Mouse (Mus musculus) midbrain, postnatal 0 days (tissue): Measurements from ENCODE around the gene Ppp1r12b. TPM values are rescaled to one million over a fixed set of nuclear protein-coding genes. Genes with fewer than 3 reads are reported as not detected.

Source experiments
- ATAC-seq: fragments of 200-750 bp; cut with Nextera tagmentation; 2 replicates; pipeline ENCODE4 v1.8.0; 2017; ENCODE audit warnings: moderate number of reproducible peaks, mild to moderate bottlenecking, moderate TSS enrichment, moderate library complexity; ENCODE audit not compliant: low FRiP score
- DNase-seq: peaks from one replicate; pipeline ENCODE4 v3.0.0-alpha.2; 2015; ENCODE audit warnings: low spot score
- H3K27ac ChIP-seq: fragments of 300-500 bp; sonication (generic); 2 replicates; pipeline ENCODE4 v1.5.1; 2014; ENCODE audit warnings: low read depth, mild to moderate bottlenecking, low read length, mixed read lengths
- H3K27me3 ChIP-seq: fragments of 300-500 bp; sonication (generic); 2 replicates; pipeline ENCODE4 v1.6.1; 2014; ENCODE audit warnings: low read length, control low read depth, mixed read lengths; ENCODE audit not compliant: insufficient read depth
- H3K36me3 ChIP-seq: fragments of 300-500 bp; sonication (generic); 2 replicates; pipeline ENCODE4 v1.6.1; 2014; ENCODE audit warnings: low read length, control low read depth, mixed read lengths; ENCODE audit not compliant: insufficient read depth
- H3K4me1 ChIP-seq: fragments of 300-500 bp; sonication (generic); 2 replicates; pipeline ENCODE4 v1.6.1; 2014; ENCODE audit warnings: mild to moderate bottlenecking, control low read depth, antibody characterized with exemption, low read length, mixed read lengths; ENCODE audit not compliant: insufficient read depth
- H3K4me2 ChIP-seq: fragments of 300-500 bp; sonication (generic); 2 replicates; pipeline ENCODE4 v1.6.1; 2014; ENCODE audit warnings: low read depth, mild to moderate bottlenecking, low read length, mixed read lengths; ENCODE audit not compliant: poor library complexity, severe bottlenecking
- H3K4me3 ChIP-seq: fragments of 300-500 bp; sonication (generic); 2 replicates; pipeline ENCODE4 v1.5.1; 2014; ENCODE audit warnings: low read depth, mild to moderate bottlenecking, low read length, moderate library complexity
- H3K9ac ChIP-seq: fragments of 300-500 bp; sonication (generic); replicated peaks from 2 replicates; pipeline ENCODE4 v1.6.1; 2014; ENCODE audit warnings: mild to moderate bottlenecking, low read length, moderate library complexity, mixed read lengths; ENCODE audit not compliant: poor library complexity, severe bottlenecking
- H3K9me3 ChIP-seq: fragments of 300-500 bp; sonication (generic); 2 replicates; pipeline ENCODE4 v1.6.1; 2016; ENCODE audit warnings: low read length, control low read depth
- CTCF ChIP-seq: IDR thresholded peaks from 2 replicates; pipeline ENCODE4 v1.5.1; 2016; ENCODE audit warnings: antibody characterized with exemption, mild to moderate bottlenecking
- WGBS: fragments of 180-500 bp; shearing (Covaris S2); extraction: QIAGEN DNeasy Blood & Tissue Kit; methylation state at CpG from one replicate; pipeline ENCODE4 v1.1.7; 2014; 5-methylcytosine and 5-hydroxymethylcytosine counted together
- polyA plus RNA-seq: library from polyadenylated mRNA; unstranded; fragments of >200 nt; fragmentation: Nextera tagmentation; extraction: Ambion mirVana; gene quantifications from 2 replicates; pipeline ENCODE4 v1.2.1, GENCODE M21; 2015
- total RNA-seq: library from RNA; depleted of rRNA; stranded (reverse); fragments of >200 nt; gene quantifications from 2 replicates; pipeline ENCODE4 v1.2.3, GENCODE M21; 2014

The Ppp1r12b gene
- total and polyA plus RNA-seq, 2 experiments from 2014 or later: 11.3 to 43.8 TPM

- 94% methylated on average over 7 of the region's 7 CpGs for WGBS
- H3K4me2 ChIP-seq: no peak overlapping the region
Measured at GRCm38 (mm10) chr1:134761534-134761933, 194.2 kb downstream of the Ppp1r12b start.

GRCm38 (mm10) chr1:134760642-134761041, 195.1 kb downstream of the Ppp1r12b start:
- DNase-seq: no peak
- no peak for TF ChIP-seq CTCF
- peaks cover 19% of the 10 kb centered on the region for H3K36me3 ChIP-seq
- ATAC-seq: no peak
- no peaks in the 10 kb centered on the region for H3K27me3 ChIP-seq
- no peaks in the 10 kb centered on the region for H3K4me1 ChIP-seq
- no peak overlapping the region for H3K27ac ChIP-seq
- 84% methylated on average over 5 of the region's 5 CpGs for WGBS
- no peak overlapping the region for H3K4me2 ChIP-seq
- H3K9me3 ChIP-seq: no peaks in the 10 kb centered on the region
- H3K9ac ChIP-seq: no peak overlapping the region
- no peak overlapping the region for H3K4me3 ChIP-seq

More at GRCm38 (mm10) chr1:134761534-134761933, 194.2 kb downstream of the Ppp1r12b start:
- DNase-seq (no peak), ATAC-seq (no peak)
- TF ChIP-seq CTCF: no peak
- H3K9me3 ChIP-seq: no peaks in the 10 kb centered on the region
- no peak overlapping the region for H3K4me3 ChIP-seq
- peaks cover 23% of the 10 kb centered on the region for H3K36me3 ChIP-seq
- H3K9ac ChIP-seq: no peak overlapping the region
- no peaks in the 10 kb centered on the region for H3K27me3 ChIP-seq
- no peaks in the 10 kb centered on the region for H3K4me1 ChIP-seq
- H3K27ac ChIP-seq: no peak overlapping the region

GRCm38 (mm10) chr1:134759133-134759532, 196.6 kb downstream of the Ppp1r12b start:
- 88% methylated on average over 6 of the region's 6 CpGs for WGBS
- no peak for TF ChIP-seq CTCF
- Histone ChIP-seq H3K4me2 (no peak overlapping the region), H3K9me3 (no peaks in the 10 kb centered on the region), H3K27me3 (no peaks in the 10 kb centered on the region), H3K4me1 (no peaks in the 10 kb centered on the region), H3K27ac (no peak overlapping the region), H3K9ac (no peak overlapping the region), H3K36me3 (peaks cover 17% of the 10 kb centered on the region; the same call in 1 of the 2 replicates), H3K4me3 (no peak overlapping the region)
- no peak for DNase-seq
- no peak for ATAC-seq

- DNase-seq (no peak), ATAC-seq (no peak)
- no peaks in the 10 kb centered on the region for H3K9me3 ChIP-seq
- peaks cover 17% of the 10 kb centered on the region; the same call in 1 of the 2 replicates for H3K36me3 ChIP-seq
- H3K9ac ChIP-seq: no peak overlapping the region
- H3K4me1 ChIP-seq: no peaks in the 10 kb centered on the region
- no peak overlapping the region for H3K4me2 ChIP-seq
- no peak overlapping the region for H3K27ac ChIP-seq
- TF ChIP-seq CTCF: no peak
- H3K4me3 ChIP-seq: no peak overlapping the region
- WGBS: 68% methylated on average over 3 of the region's 3 CpGs
- no peaks in the 10 kb centered on the region for H3K27me3 ChIP-seq
Measured at GRCm38 (mm10) chr1:134757230-134757629, 198.5 kb downstream of the Ppp1r12b start.

GRCm38 (mm10) chr1:134756190-134756873, 199.4 kb downstream of the Ppp1r12b start:
- peaks cover 17% of the 10 kb centered on the region; the same call in 1 of the 2 replicates for H3K36me3 ChIP-seq
- H3K4me1 ChIP-seq: no peaks in the 10 kb centered on the region
- 61% methylated on average over 10 of the region's 10 CpGs for WGBS
- H3K27ac ChIP-seq: no peak overlapping the region
- H3K4me3 ChIP-seq: no peak overlapping the region
- no peaks in the 10 kb centered on the region for H3K9me3 ChIP-seq
- DNase-seq (no peak), ATAC-seq (no peak)
- no peak overlapping the region for H3K9ac ChIP-seq
- H3K4me2 ChIP-seq: no peak overlapping the region
- H3K27me3 ChIP-seq: no peaks in the 10 kb centered on the region
- TF ChIP-seq CTCF: no peak

GRCm38 (mm10) chr1:134755548-134756189, 200.1 kb downstream of the Ppp1r12b start:
- H3K27me3 ChIP-seq: no peaks in the 10 kb centered on the region
- H3K4me3 ChIP-seq: no peak overlapping the region
- no peak overlapping the region for H3K27ac ChIP-seq
- DNase-seq (no peak), ATAC-seq (no peak)
- no peaks in the 10 kb centered on the region for H3K9me3 ChIP-seq
- no peaks in the 10 kb centered on the region for H3K4me1 ChIP-seq
- no peak overlapping the region for H3K9ac ChIP-seq
- H3K36me3 ChIP-seq: peaks cover 17% of the 10 kb centered on the region; the same call in 1 of the 2 replicates
- no peak overlapping the region for H3K4me2 ChIP-seq
- WGBS: 65% methylated on average over 13 of the region's 13 CpGs
- no peak for TF ChIP-seq CTCF
